Mouse (Mus musculus) forebrain, embryonic 11.5 days (tissue): Measurements from ENCODE around the gene Ltb. TPM values are rescaled to one million over a fixed set of nuclear protein-coding genes. Genes with fewer than 3 reads are reported as not detected.

Experiments
- ATAC-seq: fragments of 200-750 bp; cut with Nextera tagmentation; replicated peaks from 2 replicates; pipeline ENCODE4 v1.8.0; 2017; ENCODE audit warnings: moderate TSS enrichment; ENCODE audit not compliant: low FRiP score
- DNase-seq: peaks from one replicate; pipeline ENCODE4 v3.0.0-alpha.2; 2017; ENCODE audit warnings: low spot score
- H3K27ac ChIP-seq: fragments of 300-500 bp; sonication (generic); 2 replicates; pipeline ENCODE4 v1.5.1; 2014; ENCODE audit warnings: low read depth, low read length
- H3K27me3 ChIP-seq: fragments of 300-500 bp; sonication (generic); 2 replicates; pipeline ENCODE4 v1.6.1; 2014; ENCODE audit warnings: mild to moderate bottlenecking, low read length, mixed read lengths; ENCODE audit not compliant: control insufficient read depth, insufficient read depth
- H3K36me3 ChIP-seq: fragments of 300-500 bp; sonication (generic); 2 replicates; pipeline ENCODE4 v1.6.1; 2014; ENCODE audit warnings: mild to moderate bottlenecking, low read length, moderate library complexity, mixed read lengths; ENCODE audit not compliant: control insufficient read depth, insufficient read depth
- H3K4me1 ChIP-seq: fragments of 300-500 bp; sonication (generic); replicated peaks from 2 replicates; pipeline ENCODE4 v1.6.1; 2014; ENCODE audit warnings: low read length, mixed read lengths; ENCODE audit not compliant: control insufficient read depth, insufficient read depth
- H3K4me2 ChIP-seq: fragments of 300-500 bp; sonication (generic); 2 replicates; pipeline ENCODE4 v1.6.1; 2014; ENCODE audit warnings: low read depth, mild to moderate bottlenecking, low read length, moderate library complexity, mixed read lengths; ENCODE audit not compliant: severe bottlenecking
- H3K4me3 ChIP-seq: fragments of 300-500 bp; sonication (generic); 2 replicates; pipeline ENCODE4 v1.5.1; 2014; ENCODE audit warnings: low read depth, low read length
- H3K9ac ChIP-seq: fragments of 300-500 bp; sonication (generic); 2 replicates; pipeline ENCODE4 v1.6.1; 2014; ENCODE audit warnings: low read length
- H3K9me3 ChIP-seq: fragments of 300-500 bp; sonication (generic); 2 replicates; pipeline ENCODE4 v1.6.1; 2016; ENCODE audit warnings: low read length, mixed read lengths; ENCODE audit not compliant: control insufficient read depth
- WGBS: fragments of 180-500 bp; shearing (Covaris S2); extraction: QIAGEN DNeasy Blood & Tissue Kit; methylation state at CpG from one replicate; pipeline ENCODE4 v1.1.7; 2014; 5-methylcytosine and 5-hydroxymethylcytosine counted together
- polyA plus RNA-seq: library from polyadenylated mRNA; unstranded; fragments of >200 nt; fragmentation: Nextera tagmentation; extraction: Ambion mirVana; gene quantifications from 2 replicates; pipeline ENCODE4 v1.2.1, GENCODE M21; 2014

The Ltb gene
- polyA plus RNA-seq, 1 experiment from 2014 or later: 0.17 TPM

DNA sequence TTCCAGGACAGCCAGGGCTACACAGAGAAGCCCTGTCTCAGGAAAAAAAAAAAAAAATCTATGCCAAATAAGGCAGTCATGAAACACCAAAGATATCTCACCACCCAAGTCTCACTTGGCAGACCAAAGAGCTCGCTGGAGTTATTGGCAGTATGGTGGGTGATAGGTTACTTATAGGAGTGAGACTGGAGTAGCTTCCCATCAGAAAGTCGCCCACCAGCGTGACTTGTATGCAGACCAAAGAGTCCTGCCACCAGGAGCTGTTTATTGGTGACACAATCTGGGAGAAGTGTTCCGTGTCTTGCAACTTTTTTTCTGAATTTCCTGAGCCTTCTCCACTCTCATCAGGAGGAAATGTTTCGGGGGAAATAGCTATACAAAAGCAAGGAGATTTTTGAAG lies 45.5 kb downstream of the Ltb start:
- DNase-seq: no peak
- H3K4me2 ChIP-seq: no peak overlapping the region
- no peaks in the 10 kb centered on the region for H3K9me3 ChIP-seq
- ATAC-seq: no peak
- H3K4me1 ChIP-seq: peaks cover 18% of the 10 kb centered on the region
- no peak overlapping the region for H3K9ac ChIP-seq
- H3K27me3 ChIP-seq: no peaks in the 10 kb centered on the region
- H3K27ac ChIP-seq: no peak overlapping the region
- no peak overlapping the region for H3K4me3 ChIP-seq
- 84% methylated on average over 5 of the region's 5 CpGs for WGBS
- H3K36me3 ChIP-seq: peaks cover 10% of the 10 kb centered on the region

DNA sequence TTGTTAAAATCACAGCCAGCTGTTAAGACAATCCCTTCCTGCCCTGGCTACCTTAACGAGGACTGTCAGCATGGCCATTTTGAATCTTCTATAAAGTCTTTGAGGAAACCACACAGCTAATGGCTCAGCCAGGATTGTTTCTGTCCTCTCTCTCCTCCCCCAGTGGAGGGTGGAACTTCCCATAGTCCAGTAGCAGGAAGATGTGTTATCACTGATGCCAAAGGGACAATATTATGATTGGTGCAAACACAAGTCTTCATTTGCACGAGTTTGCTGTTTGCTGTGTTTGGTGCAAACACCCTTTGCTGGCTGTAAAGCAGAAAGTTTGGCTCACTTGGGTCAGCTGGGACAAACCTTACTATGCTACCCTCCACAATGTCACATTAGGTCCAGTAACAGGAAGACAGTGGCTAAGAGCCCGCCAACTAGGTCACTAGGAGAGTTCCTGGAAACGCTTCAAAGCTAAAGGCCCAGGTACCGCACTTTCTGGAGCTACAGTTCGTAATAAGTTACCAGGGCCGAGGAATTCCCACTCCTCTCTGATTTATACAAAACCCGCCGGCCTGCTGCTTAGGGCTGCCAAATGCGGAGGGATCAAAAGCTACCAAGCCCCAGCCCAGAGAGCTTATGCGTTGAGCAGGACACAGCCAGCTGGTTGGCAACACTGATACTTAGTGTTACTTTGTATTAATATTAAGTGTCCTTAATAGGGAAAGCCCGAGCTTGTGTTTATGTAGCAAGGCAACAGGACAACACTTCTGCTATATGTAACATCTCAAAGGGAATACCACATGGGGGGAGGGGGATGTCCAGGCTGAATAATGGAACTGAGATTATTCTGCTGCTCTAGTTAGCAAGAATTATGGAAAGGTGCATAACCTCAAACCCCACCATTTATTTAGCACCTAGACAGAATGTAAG lies 46.4 kb downstream of the Ltb start:
- DNase-seq (no peak), ATAC-seq (no peak)
- H3K4me2 ChIP-seq: peak overlapping the region; percentile 96
- H3K9me3 ChIP-seq: no peaks in the 10 kb centered on the region
- peak overlapping the region; percentile 84 for H3K4me3 ChIP-seq
- H3K27ac ChIP-seq: peak overlapping the region; percentile 93; the same call in 1 of the 2 replicates
- H3K27me3 ChIP-seq: no peaks in the 10 kb centered on the region
- peak overlapping the region; percentile 99 for H3K9ac ChIP-seq
- H3K36me3 ChIP-seq: peaks cover 17% of the 10 kb centered on the region
- WGBS: 33% methylated on average over 12 of the region's 12 CpGs
- H3K4me1 ChIP-seq: peaks cover 26% of the 10 kb centered on the region

GRCm38 (mm10) chr17:35241305-35242014 lies 47.2 kb downstream of the Ltb start, which contains the start of gene Ddx39b:
Gene Ddx39b, plus strand, starts transcription at chr17:35241746.
- peak within 1 kb of the TSS; percentile 93 for H3K27ac ChIP-seq
- peak within 1 kb of the TSS; percentile 96 for H3K4me2 ChIP-seq
- peaks cover 20% of the 10 kb centered on the region for H3K36me3 ChIP-seq
- ATAC-seq (peak; percentile 90), DNase-seq (peak; percentile 97)
- H3K4me3 ChIP-seq: peak within 1 kb of the TSS; percentile 84
- peak within 1 kb of the TSS; percentile 99 for H3K9ac ChIP-seq
- H3K4me1 ChIP-seq: peaks cover 26% of the 10 kb centered on the region
- WGBS: under 1% methylated on average over 69 of the region's 69 CpGs
- no peaks in the 10 kb centered on the region for H3K27me3 ChIP-seq
- H3K9me3 ChIP-seq: no peaks in the 10 kb centered on the region

- peaks cover 28% of the 10 kb centered on the region for H3K36me3 ChIP-seq
- peak overlapping the region; percentile 99 for H3K9ac ChIP-seq
- peak overlapping the region; percentile 93 for H3K27ac ChIP-seq
- ATAC-seq (peak; percentile 29), DNase-seq (peak; percentile 76)
- under 1% methylated on average over 53 of the region's 55 CpGs for WGBS
- H3K27me3 ChIP-seq: no peaks in the 10 kb centered on the region
- peaks cover 26% of the 10 kb centered on the region for H3K4me1 ChIP-seq
- peak overlapping the region; percentile 84 for H3K4me3 ChIP-seq
- no peaks in the 10 kb centered on the region for H3K9me3 ChIP-seq
- peak overlapping the region; percentile 96 for H3K4me2 ChIP-seq
These were observed 48.0 kb downstream of the Ltb start for GRCm38 (mm10) chr17:35242015-35242941.

GRCm38 (mm10) chr17:35243086-35243485 lies 48.8 kb downstream of the Ltb start:
- peaks cover 36% of the 10 kb centered on the region for H3K36me3 ChIP-seq
- peak overlapping the region; percentile 93 for H3K27ac ChIP-seq
- 6% methylated on average over 16 of the region's 16 CpGs for WGBS
- DNase-seq: peak; percentile 71
- no peaks in the 10 kb centered on the region for H3K9me3 ChIP-seq
- H3K4me1 ChIP-seq: peaks cover 26% of the 10 kb centered on the region
- peak overlapping the region; percentile 99 for H3K9ac ChIP-seq
- H3K4me2 ChIP-seq: peak overlapping the region; percentile 96
- peak overlapping the region; percentile 84 for H3K4me3 ChIP-seq
- H3K27me3 ChIP-seq: no peaks in the 10 kb centered on the region
- peak; percentile 13; the same call in 1 of the 2 replicates for ATAC-seq

- peak overlapping the region; percentile 33 for H3K9ac ChIP-seq
These were observed 50.8 kb downstream of the Ltb start for GRCm38 (mm10) chr17:35244999-35245398.

More at GRCm38 (mm10) chr17:35244999-35245398, 50.8 kb downstream of the Ltb start:
- H3K36me3 ChIP-seq: peaks cover 51% of the 10 kb centered on the region
- H3K27me3 ChIP-seq: no peaks in the 10 kb centered on the region
- WGBS: 85% methylated on average over 2 of the region's 2 CpGs
- peak overlapping the region; percentile 84 for H3K4me3 ChIP-seq
- H3K9me3 ChIP-seq: no peaks in the 10 kb centered on the region
- H3K4me1 ChIP-seq: peaks cover 26% of the 10 kb centered on the region
- ATAC-seq: no peak
- H3K27ac ChIP-seq: no peak overlapping the region
- H3K4me2 ChIP-seq: peak overlapping the region; percentile 96
- no peak for DNase-seq
